Mouse (Mus musculus) adrenal gland, postnatal 10 days (tissue): ENCODE data around the gene Fnbp1. TPM values are rescaled to one million over a fixed set of nuclear protein-coding genes. Genes with fewer than 3 reads are reported as not detected.
A peak's percentile ranks its signal among the peaks of the same experiment; 100 is the strongest.

Experiments used
- DNase-seq: peaks from one replicate; pipeline ENCODE4 v3.0.0; 2021; ENCODE audit warnings: mixed read lengths
- total RNA-seq, 2 experiments: library from RNA; stranded (reverse); gene quantifications; 2 replicates each; pipeline ENCODE4 v1.2.3; 2021

Fnbp1 gene
- total RNA-seq, 2 experiments from 2014 or later = 48.1 to 58.5 TPM

GRCm38 (mm10) chr2:31068246-31069113, 73.3 kb downstream of the Fnbp1 start:
- peak; percentile 62 for DNase-seq

GRCm38 (mm10) chr2:31067696-31068245, 74.0 kb downstream of the Fnbp1 start:
- DNase-seq = no peak

- DNase-seq = no peak
These were observed 74.7 kb downstream of the Fnbp1 start for GRCm38 (mm10) chr2:31067059-31067595.

GRCm38 (mm10) chr2:31066019-31066789, 75.6 kb downstream of the Fnbp1 start:
- DNase-seq = no peak

GRCm38 (mm10) chr2:31061868-31062628, 79.8 kb downstream of the Fnbp1 start:
- DNase-seq = no peak

- peak; percentile 49 for DNase-seq
These were observed 80.7 kb downstream of the Fnbp1 start for GRCm38 (mm10) chr2:31060787-31061730.

- no peak for DNase-seq
These were observed 81.5 kb downstream of the Fnbp1 start for GRCm38 (mm10) chr2:31060271-31060670.

- no peak for DNase-seq
These were observed 83.4 kb downstream of the Fnbp1 start for GRCm38 (mm10) chr2:31058443-31058842.

- DNase-seq = peak; percentile 57
These were observed 84.1 kb downstream of the Fnbp1 start for GRCm38 (mm10) chr2:31057549-31058177.

GRCm38 (mm10) chr2:31056070-31056469, 85.7 kb downstream of the Fnbp1 start:
- no peak for DNase-seq

- no peak for DNase-seq
These were observed 87.9 kb downstream of the Fnbp1 start for GRCm38 (mm10) chr2:31053851-31054340.

- DNase-seq = no peak
These were observed 88.4 kb downstream of the Fnbp1 start for GRCm38 (mm10) chr2:31053426-31053825.

- no peak for DNase-seq
These were observed 89.4 kb downstream of the Fnbp1 start for GRCm38 (mm10) chr2:31052441-31052840.

GRCm38 (mm10) chr2:31048037-31048436, 93.8 kb downstream of the Fnbp1 start:
- no peak for DNase-seq

- DNase-seq = no peak
These were observed 98.0 kb downstream of the Fnbp1 start for GRCm38 (mm10) chr2:31043856-31044255.

- no peak for DNase-seq
These were observed 98.9 kb downstream of the Fnbp1 start for GRCm38 (mm10) chr2:31042881-31043280.

GRCm38 (mm10) chr2:31041386-31041785, 100.4 kb downstream of the Fnbp1 start:
- peak; percentile 61 for DNase-seq

GRCm38 (mm10) chr2:31040487-31040886, 101.3 kb downstream of the Fnbp1 start:
- DNase-seq = no peak

GRCm38 (mm10) chr2:31040043-31040442, 101.8 kb downstream of the Fnbp1 start:
- DNase-seq = no peak

- no peak for DNase-seq
These were observed 105.0 kb downstream of the Fnbp1 start for GRCm38 (mm10) chr2:31036811-31037210.
